Mouse (Mus musculus): Measurements from ENCODE around the gene Dscam. TPM values are rescaled to one million over a fixed set of nuclear protein-coding genes. Genes with fewer than 3 reads are reported as not detected.

The Dscam gene
- polyA plus RNA-seq, 1 experiment from 2014 or later, result 8.5 TPM

GRCm38 (mm10) chr16:96843691-96844400, 326.7 kb downstream of the Dscam start:
- Histone ChIP-seq H3K36me3 (ENCODE audit: control insufficient read depth, insufficient read depth) (no peaks in the 10 kb centered on the region), H3K27me3 (replicated peaks; ENCODE audit: control insufficient read depth, insufficient read depth, low read length) (no peaks in the 10 kb centered on the region), H3K4me1 (replicated peaks; ENCODE audit: control insufficient read depth, insufficient read depth, low read length) (peaks cover 28% of the 10 kb centered on the region), H3K27ac (ENCODE audit: low read length) (peak overlapping the region; percentile 83), H3K9ac (replicated peaks; ENCODE audit: low read depth, low read length) (no peak overlapping the region), H3K4me3 (replicated peaks; ENCODE audit: low read length) (no peak overlapping the region), H3K4me2 (ENCODE audit: low read length) (no peak overlapping the region), H3K9me3 (ENCODE audit: control insufficient read depth, low read length) (no peaks in the 10 kb centered on the region)
- peak; percentile 82 for ATAC-seq
- 29% methylated on average over 9 of the region's 9 CpGs for WGBS

GRCm38 (mm10) chr16:96842829-96843360, 327.7 kb downstream of the Dscam start:
- no peaks in the 10 kb centered on the region for H3K9me3 ChIP-seq (ENCODE audit: control insufficient read depth, low read length)
- H3K27me3 ChIP-seq (replicated peaks; ENCODE audit: control insufficient read depth, insufficient read depth, low read length), result no peaks in the 10 kb centered on the region
- no peak for ATAC-seq
- no peak overlapping the region for H3K9ac ChIP-seq (replicated peaks; ENCODE audit: low read depth, low read length)
- WGBS, result 93% methylated on average over 3 of the region's 3 CpGs
- H3K27ac ChIP-seq (ENCODE audit: low read length), result peak overlapping the region; percentile 84
- no peaks in the 10 kb centered on the region for H3K36me3 ChIP-seq (ENCODE audit: control insufficient read depth, insufficient read depth)
- H3K4me3 ChIP-seq (replicated peaks; ENCODE audit: low read length), result no peak overlapping the region
- H3K4me1 ChIP-seq (replicated peaks; ENCODE audit: control insufficient read depth, insufficient read depth, low read length), result peaks cover 28% of the 10 kb centered on the region
- H3K4me2 ChIP-seq (ENCODE audit: low read length), result no peak overlapping the region

- H3K9me3 ChIP-seq (ENCODE audit: control insufficient read depth, low read length), result no peaks in the 10 kb centered on the region
- no peak overlapping the region for H3K9ac ChIP-seq (replicated peaks; ENCODE audit: low read depth, low read length)
- H3K27me3 ChIP-seq (replicated peaks; ENCODE audit: control insufficient read depth, insufficient read depth, low read length), result no peaks in the 10 kb centered on the region
- ATAC-seq, result peak; percentile 47
- no peak overlapping the region for H3K4me3 ChIP-seq (replicated peaks; ENCODE audit: low read length)
- H3K27ac ChIP-seq (ENCODE audit: low read length), result no peak overlapping the region
- no peak overlapping the region for H3K4me2 ChIP-seq (ENCODE audit: low read length)
- no peaks in the 10 kb centered on the region for H3K4me1 ChIP-seq (replicated peaks; ENCODE audit: control insufficient read depth, insufficient read depth, low read length)
- WGBS, result 27% methylated on average over 15 of the region's 16 CpGs
- no peaks in the 10 kb centered on the region for H3K36me3 ChIP-seq (ENCODE audit: control insufficient read depth, insufficient read depth)
Measured at GRCm38 (mm10) chr16:96819649-96820048, 350.9 kb downstream of the Dscam start.

- Histone ChIP-seq H3K9ac (replicated peaks; ENCODE audit: low read depth, low read length) (no peak overlapping the region), H3K4me3 (replicated peaks; ENCODE audit: low read length) (no peak overlapping the region), H3K4me1 (replicated peaks; ENCODE audit: control insufficient read depth, insufficient read depth, low read length) (peaks cover 12% of the 10 kb centered on the region), H3K36me3 (ENCODE audit: control insufficient read depth, insufficient read depth) (no peaks in the 10 kb centered on the region), H3K4me2 (ENCODE audit: low read length) (no peak overlapping the region), H3K9me3 (ENCODE audit: control insufficient read depth, low read length) (no peaks in the 10 kb centered on the region), H3K27me3 (replicated peaks; ENCODE audit: control insufficient read depth, insufficient read depth, low read length) (no peaks in the 10 kb centered on the region), H3K27ac (ENCODE audit: low read length) (no peak overlapping the region)
- no peak for ATAC-seq
- 88% methylated on average over 1 of the region's 1 CpGs for WGBS
Measured at GRCm38 (mm10) chr16:96806298-96806697, 364.3 kb downstream of the Dscam start.

GRCm38 (mm10) chr16:96802636-96803035, 367.9 kb downstream of the Dscam start:
- peaks cover 12% of the 10 kb centered on the region for H3K4me1 ChIP-seq (replicated peaks; ENCODE audit: control insufficient read depth, insufficient read depth, low read length)
- 51% methylated on average over 2 of the region's 2 CpGs for WGBS
- no peak overlapping the region for H3K27ac ChIP-seq (ENCODE audit: low read length)
- H3K9ac ChIP-seq (replicated peaks; ENCODE audit: low read depth, low read length), result no peak overlapping the region
- H3K27me3 ChIP-seq (replicated peaks; ENCODE audit: control insufficient read depth, insufficient read depth, low read length), result no peaks in the 10 kb centered on the region
- H3K4me3 ChIP-seq (replicated peaks; ENCODE audit: low read length), result no peak overlapping the region
- peak; percentile 50 for ATAC-seq
- H3K9me3 ChIP-seq (ENCODE audit: control insufficient read depth, low read length), result no peaks in the 10 kb centered on the region
- no peaks in the 10 kb centered on the region for H3K36me3 ChIP-seq (ENCODE audit: control insufficient read depth, insufficient read depth)
- H3K4me2 ChIP-seq (ENCODE audit: low read length), result no peak overlapping the region

- Histone ChIP-seq H3K27me3 (replicated peaks; ENCODE audit: control insufficient read depth, insufficient read depth, low read length) (no peaks in the 10 kb centered on the region), H3K9ac (replicated peaks; ENCODE audit: low read depth, low read length) (no peak overlapping the region), H3K4me2 (ENCODE audit: low read length) (no peak overlapping the region), H3K4me3 (replicated peaks; ENCODE audit: low read length) (no peak overlapping the region), H3K36me3 (ENCODE audit: control insufficient read depth, insufficient read depth) (no peaks in the 10 kb centered on the region), H3K9me3 (ENCODE audit: control insufficient read depth, low read length) (no peaks in the 10 kb centered on the region), H3K27ac (ENCODE audit: low read length) (no peak overlapping the region), H3K4me1 (replicated peaks; ENCODE audit: control insufficient read depth, insufficient read depth, low read length) (peaks cover 12% of the 10 kb centered on the region)
- 90% methylated on average over 1 of the region's 1 CpGs for WGBS
- peak; percentile 75; the same call in 1 of the 2 replicates for ATAC-seq
Measured at GRCm38 (mm10) chr16:96801650-96802237, 368.8 kb downstream of the Dscam start.

- peaks cover 2% of the 10 kb centered on the region; the same call in 1 of the 2 replicates for H3K36me3 ChIP-seq (ENCODE audit: control insufficient read depth, insufficient read depth)
- ATAC-seq, result no peak
- no peak overlapping the region for H3K4me3 ChIP-seq (replicated peaks; ENCODE audit: low read length)
- WGBS, result 49% methylated on average over 2 of the region's 2 CpGs
- H3K9me3 ChIP-seq (ENCODE audit: control insufficient read depth, low read length), result no peaks in the 10 kb centered on the region
- no peaks in the 10 kb centered on the region for H3K4me1 ChIP-seq (replicated peaks; ENCODE audit: control insufficient read depth, insufficient read depth, low read length)
- no peak overlapping the region for H3K9ac ChIP-seq (replicated peaks; ENCODE audit: low read depth, low read length)
- no peak overlapping the region for H3K4me2 ChIP-seq (ENCODE audit: low read length)
- H3K27ac ChIP-seq (ENCODE audit: low read length), result no peak overlapping the region
- no peaks in the 10 kb centered on the region for H3K27me3 ChIP-seq (replicated peaks; ENCODE audit: control insufficient read depth, insufficient read depth, low read length)
Measured at GRCm38 (mm10) chr16:96795431-96795830, 375.1 kb downstream of the Dscam start.

GRCm38 (mm10) chr16:96791307-96791706, 379.2 kb downstream of the Dscam start:
- 91% methylated on average over 2 of the region's 2 CpGs for WGBS
- H3K4me3 ChIP-seq (replicated peaks; ENCODE audit: low read length), result no peak overlapping the region
- peaks cover 3% of the 10 kb centered on the region; the same call in 1 of the 2 replicates for H3K36me3 ChIP-seq (ENCODE audit: control insufficient read depth, insufficient read depth)
- ATAC-seq, result no peak
- no peak overlapping the region for H3K4me2 ChIP-seq (ENCODE audit: low read length)
- H3K4me1 ChIP-seq (replicated peaks; ENCODE audit: control insufficient read depth, insufficient read depth, low read length), result no peaks in the 10 kb centered on the region; the same call in 1 of the 2 replicates
- H3K27ac ChIP-seq (ENCODE audit: low read length), result no peak overlapping the region
- H3K27me3 ChIP-seq (replicated peaks; ENCODE audit: control insufficient read depth, insufficient read depth, low read length), result no peaks in the 10 kb centered on the region
- no peak overlapping the region for H3K9ac ChIP-seq (replicated peaks; ENCODE audit: low read depth, low read length)
- no peaks in the 10 kb centered on the region for H3K9me3 ChIP-seq (ENCODE audit: control insufficient read depth, low read length)

GRCm38 (mm10) chr16:96788286-96788685, 382.3 kb downstream of the Dscam start:
- no peaks in the 10 kb centered on the region for H3K27me3 ChIP-seq (replicated peaks; ENCODE audit: control insufficient read depth, insufficient read depth, low read length)
- H3K4me3 ChIP-seq (replicated peaks; ENCODE audit: low read length), result no peak overlapping the region
- no peak overlapping the region for H3K4me2 ChIP-seq (ENCODE audit: low read length)
- H3K27ac ChIP-seq (ENCODE audit: low read length), result no peak overlapping the region
- H3K36me3 ChIP-seq (ENCODE audit: control insufficient read depth, insufficient read depth), result peaks cover 3% of the 10 kb centered on the region; the same call in 1 of the 2 replicates
- H3K4me1 ChIP-seq (replicated peaks; ENCODE audit: control insufficient read depth, insufficient read depth, low read length), result no peaks in the 10 kb centered on the region; the same call in 1 of the 2 replicates
- H3K9ac ChIP-seq (replicated peaks; ENCODE audit: low read depth, low read length), result no peak overlapping the region
- WGBS, result 21% methylated on average over 5 of the region's 5 CpGs
- ATAC-seq, result no peak
- H3K9me3 ChIP-seq (ENCODE audit: control insufficient read depth, low read length), result no peaks in the 10 kb centered on the region
